ENCODE assay signal across 8 mouse cellular contexts in genomic region chr13:58588655-58589516, GRCm38 (mm10). TPM values are rescaled to one million over a fixed set of nuclear protein-coding genes. Genes with fewer than 3 reads are reported as not detected.
DNase-seq lines count a peak whose midpoint lies in the region; ATAC-seq lines count a peak whose summit lies in the region.

No protein-coding gene starts in this region.

- peak; percentile 52 for ATAC-seq in kidney, embryonic 14.5 days (ENCODE audit: low FRiP score, low TSS enrichment)
- no peak for ATAC-seq in embryonic facial prominence, embryonic 13.5 days (ENCODE audit: insufficient number of reproducible peaks, insufficient read depth, low FRiP score, low TSS enrichment, low read depth)
- no peak for ATAC-seq in midbrain, embryonic 12.5 days (ENCODE audit: low FRiP score, low read depth)

- no peak for DNase-seq in kidney, postnatal 10 days
- peak; percentile 40 for DNase-seq in layer of hippocampus, adult 9-11 months
- no peak for DNase-seq in adrenal gland, postnatal 10 days
- no peak for DNase-seq in yolk sac, embryonic 10.5 days (ENCODE audit: low spot score)
- no peak for DNase-seq in thymus, postnatal 4 days

- peak overlapping the region; percentile 1; the same call in 1 of the 2 replicates for H3K4me3 ChIP-seq in kidney, embryonic 14.5 days (ENCODE audit: low read length)
- peak overlapping the region; percentile 22; the same call in 1 of the 2 replicates for H3K4me3 ChIP-seq in embryonic facial prominence, embryonic 13.5 days
- H3K4me3 ChIP-seq in midbrain, embryonic 12.5 days = no peak overlapping the region

- no peak overlapping the region for H3K27ac ChIP-seq in kidney, embryonic 14.5 days (ENCODE audit: low read depth, low read length)
- peak overlapping the region; percentile 57 for H3K27ac ChIP-seq in embryonic facial prominence, embryonic 13.5 days
- H3K27ac ChIP-seq in midbrain, embryonic 12.5 days (replicated peaks) = no peak overlapping the region

- peak overlapping the region; percentile 31 for H3K4me2 ChIP-seq in kidney, embryonic 14.5 days (replicated peaks; ENCODE audit: low read depth, low read length)
- H3K4me2 ChIP-seq in embryonic facial prominence, embryonic 13.5 days = peak overlapping the region; percentile 53
- H3K4me2 ChIP-seq in midbrain, embryonic 12.5 days (replicated peaks) = peak overlapping the region; percentile 34

- no peak overlapping the region for H3K9ac ChIP-seq in kidney, embryonic 14.5 days (ENCODE audit: low read depth, low read length)
- 0 out of 2 replicates have a peak overlapping the region, but pooled peaks have one; percentile 32 for H3K9ac ChIP-seq in embryonic facial prominence, embryonic 13.5 days
- 0 out of 2 replicates have a peak overlapping the region, but pooled peaks have one; percentile 31 for H3K9ac ChIP-seq in midbrain, embryonic 12.5 days (replicated peaks)

- H3K36me3 ChIP-seq in kidney, embryonic 14.5 days (ENCODE audit: control insufficient read depth, insufficient read depth, low read length) = no peaks in the 10 kb centered on the region
- H3K36me3 ChIP-seq in embryonic facial prominence, embryonic 13.5 days = no peaks in the 10 kb centered on the region
- no peaks in the 10 kb centered on the region for H3K36me3 ChIP-seq in midbrain, embryonic 12.5 days

- H3K27me3 ChIP-seq in kidney, embryonic 14.5 days (ENCODE audit: control insufficient read depth, insufficient read depth, low read length) = no peaks in the 10 kb centered on the region
- no peaks in the 10 kb centered on the region for H3K27me3 ChIP-seq in embryonic facial prominence, embryonic 13.5 days
- H3K27me3 ChIP-seq in midbrain, embryonic 12.5 days = peaks cover 6% of the 10 kb centered on the region; the same call in 1 of the 2 replicates

- H3K9me3 ChIP-seq in kidney, embryonic 14.5 days (ENCODE audit: control insufficient read depth, low read length) = no peaks in the 10 kb centered on the region
- H3K9me3 ChIP-seq in embryonic facial prominence, embryonic 13.5 days = no peaks in the 10 kb centered on the region
- H3K9me3 ChIP-seq in midbrain, embryonic 12.5 days = no peaks in the 10 kb centered on the region

- WGBS in kidney, embryonic 14.5 days = 59% methylated on average over 15 of the region's 15 CpGs
- 55% methylated on average over 15 of the region's 15 CpGs for WGBS in embryonic facial prominence, embryonic 13.5 days
- 59% methylated on average over 15 of the region's 15 CpGs for WGBS in midbrain, embryonic 12.5 days

- H3K4me1 ChIP-seq in kidney, embryonic 14.5 days (ENCODE audit: control insufficient read depth, insufficient read depth, low read length) = no peaks in the 10 kb centered on the region
- H3K4me1 ChIP-seq in embryonic facial prominence, embryonic 13.5 days = peaks cover 5% of the 10 kb centered on the region; the same call in 1 of the 2 replicates
- 0 out of 2 replicates have a peak, but pooled peaks cover 4% of the 10 kb centered on the region for H3K4me1 ChIP-seq in midbrain, embryonic 12.5 days

RNA-seq across cellular contexts. Expression of gene Slc28a3, which starts 21.8 kb away (rescaled TPM):
- polyA plus RNA-seq in kidney, embryonic 14.5 days (2014; fragmentation: Nextera tagmentation; extraction: Ambion mirVana) = 0.08 TPM in 1 of 2 replicates, not detected in the other
- 0.12 and 0.30 TPM in 2 replicates for polyA plus RNA-seq in embryonic facial prominence, embryonic 13.5 days (2015; fragmentation: Nextera tagmentation; extraction: Ambion mirVana)
- not detected in 2 replicates for polyA plus RNA-seq in midbrain, embryonic 12.5 days (2016; fragmentation: Nextera tagmentation; extraction: Ambion mirVana)
- total RNA-seq in adrenal gland, postnatal 10 days (2021) = not detected
